Mouse (Mus musculus): ENCODE measurements around the gene Plcg1.

Plcg1 gene

GRCm38 (mm10) chr2:160735706-160736310, 4.7 kb downstream of the Plcg1 start:
- no peak for DNase-seq (ENCODE audit: low read depth, low spot score)

- no peak for DNase-seq (ENCODE audit: low read depth, low spot score)
Observed at GRCm38 (mm10) chr2:160736466-160736865, 5.4 kb downstream of the Plcg1 start.

- no peak for DNase-seq (ENCODE audit: low read depth, low spot score)
Observed at GRCm38 (mm10) chr2:160738354-160738753, 7.3 kb downstream of the Plcg1 start.

GRCm38 (mm10) chr2:160739647-160740356, 8.7 kb downstream of the Plcg1 start:
- no peak for DNase-seq (ENCODE audit: low read depth, low spot score)

- no peak for DNase-seq (ENCODE audit: low read depth, low spot score)
Observed at GRCm38 (mm10) chr2:160740521-160741156, 9.5 kb downstream of the Plcg1 start.

- DNase-seq (ENCODE audit: low read depth, low spot score) = no peak
Observed at GRCm38 (mm10) chr2:160741580-160741979, 10.5 kb downstream of the Plcg1 start.

- DNase-seq (ENCODE audit: low read depth, low spot score) = no peak
Observed at GRCm38 (mm10) chr2:160742161-160742609, 11.1 kb downstream of the Plcg1 start.

- DNase-seq (ENCODE audit: low read depth, low spot score) = no peak
Observed at GRCm38 (mm10) chr2:160744040-160744822, 13.1 kb downstream of the Plcg1 start.

- DNase-seq (ENCODE audit: low read depth, low spot score) = no peak
Observed at GRCm38 (mm10) chr2:160744823-160745210, 13.7 kb downstream of the Plcg1 start.

- no peak for DNase-seq (ENCODE audit: low read depth, low spot score)
Observed at GRCm38 (mm10) chr2:160745497-160745896, 14.4 kb downstream of the Plcg1 start.

- no peak for DNase-seq (ENCODE audit: low read depth, low spot score)
Observed at GRCm38 (mm10) chr2:160746637-160747036, 15.5 kb downstream of the Plcg1 start.

GRCm38 (mm10) chr2:160747075-160747474, 16.0 kb downstream of the Plcg1 start:
- DNase-seq (ENCODE audit: low read depth, low spot score) = no peak

GRCm38 (mm10) chr2:160756583-160757203, 25.6 kb downstream of the Plcg1 start:
- no peak for DNase-seq (ENCODE audit: low read depth, low spot score)

GRCm38 (mm10) chr2:160760433-160761184, 29.5 kb downstream of the Plcg1 start:
- no peak for DNase-seq (ENCODE audit: low read depth, low spot score)

- DNase-seq (ENCODE audit: low read depth, low spot score) = no peak
Observed at GRCm38 (mm10) chr2:160763816-160764215, 32.7 kb downstream of the Plcg1 start.

- DNase-seq (ENCODE audit: low read depth, low spot score) = no peak
Observed at GRCm38 (mm10) chr2:160764386-160764785, 33.3 kb downstream of the Plcg1 start.

- no peak for DNase-seq (ENCODE audit: low read depth, low spot score)
Observed at GRCm38 (mm10) chr2:160765096-160765495, 34.0 kb downstream of the Plcg1 start.

GRCm38 (mm10) chr2:160766371-160766771, 35.3 kb downstream of the Plcg1 start:
- DNase-seq (ENCODE audit: low read depth, low spot score) = no peak

GRCm38 (mm10) chr2:160767201-160767600, 36.1 kb downstream of the Plcg1 start:
- no peak for DNase-seq (ENCODE audit: low read depth, low spot score)

- no peak for DNase-seq (ENCODE audit: low read depth, low spot score)
Observed at GRCm38 (mm10) chr2:160768097-160768695, 37.1 kb downstream of the Plcg1 start.
